Mouse (Mus musculus): ENCODE measurements at regions not wholly inside any gene's neighbourhood (a gene's known extent, or its start where the extent isn't known, plus 50 kb on each side); places are given as distances from the start of the nearest gene placed in this dataset.

GRCm38 (mm10) chr2:45747263-45748236 is 630.4 kb upstream of the Zeb2 start:
- no peak for DNase-seq

- no peak for DNase-seq
These were observed 629.4 kb upstream of the Zeb2 start for GRCm38 (mm10) chr2:45746606-45747005.

GRCm38 (mm10) chr2:45736278-45736677 is 619.1 kb upstream of the Zeb2 start:
- DNase-seq: no peak

GRCm38 (mm10) chr2:45713997-45714396 is 596.8 kb upstream of the Zeb2 start:
- DNase-seq: no peak

- no peak for DNase-seq
These were observed 589.8 kb upstream of the Zeb2 start for GRCm38 (mm10) chr2:45707026-45707425.

DNA sequence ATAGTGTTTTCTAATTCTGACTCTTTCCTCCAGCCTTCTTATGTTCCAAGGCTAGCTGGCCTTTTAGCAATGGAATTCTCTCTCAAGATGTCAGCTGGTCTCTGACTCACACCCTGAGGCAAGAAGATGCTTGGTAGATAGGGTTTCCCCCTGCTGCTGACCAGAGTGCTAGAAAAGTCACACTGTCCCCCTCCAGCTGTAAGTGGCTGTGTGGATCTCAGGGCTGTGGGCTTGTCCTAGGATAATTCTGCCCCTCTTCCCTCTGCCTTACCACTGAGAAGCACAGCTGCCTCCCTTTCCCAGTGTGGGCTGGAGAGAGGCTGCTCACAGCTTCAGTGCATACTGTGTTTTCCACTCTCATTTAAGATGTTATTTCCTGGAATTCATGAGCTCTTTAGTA is 585.3 kb upstream of the Zeb2 start:
- DNase-seq: no peak

GRCm38 (mm10) chr2:45700578-45700977 is 583.4 kb upstream of the Zeb2 start:
- DNase-seq: no peak

DNA sequence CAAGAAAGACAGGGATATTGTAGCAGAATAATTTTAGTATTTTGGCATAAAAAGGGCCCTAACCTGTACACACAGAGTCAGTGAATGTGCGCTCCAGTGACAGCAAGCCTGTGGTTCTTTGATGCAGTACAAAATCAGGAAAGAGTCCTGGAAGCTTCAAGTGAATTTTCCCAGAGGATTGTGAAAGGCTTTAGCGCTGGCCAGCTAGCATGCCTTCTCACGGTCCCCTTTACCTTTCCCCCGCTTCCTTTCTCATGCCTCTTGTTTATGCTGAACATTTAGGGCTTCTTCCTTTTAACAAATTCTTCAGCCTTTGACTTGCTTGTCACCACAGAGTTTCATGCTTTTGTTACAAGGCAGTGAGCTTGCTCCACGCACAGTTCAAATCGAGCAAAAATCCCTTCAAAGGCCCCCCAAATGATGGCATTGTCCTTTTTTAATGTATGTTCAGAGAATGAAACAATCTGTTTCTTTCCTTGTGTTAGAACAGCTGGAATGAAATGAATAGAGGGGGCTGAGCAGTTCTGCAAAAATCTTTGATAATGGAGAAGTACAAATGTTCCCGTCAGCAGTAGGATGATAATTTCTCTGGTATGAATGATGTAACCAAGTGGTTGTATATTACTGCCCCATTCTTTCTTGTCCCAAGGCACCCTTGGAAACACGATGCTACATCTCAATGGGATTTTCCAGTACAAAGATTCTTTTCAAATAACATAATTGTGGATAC is 576.3 kb upstream of the Zeb2 start:
- no peak for DNase-seq

- DNase-seq: no peak
These were observed 575.6 kb upstream of the Zeb2 start for GRCm38 (mm10) chr2:45692819-45693218.

DNA sequence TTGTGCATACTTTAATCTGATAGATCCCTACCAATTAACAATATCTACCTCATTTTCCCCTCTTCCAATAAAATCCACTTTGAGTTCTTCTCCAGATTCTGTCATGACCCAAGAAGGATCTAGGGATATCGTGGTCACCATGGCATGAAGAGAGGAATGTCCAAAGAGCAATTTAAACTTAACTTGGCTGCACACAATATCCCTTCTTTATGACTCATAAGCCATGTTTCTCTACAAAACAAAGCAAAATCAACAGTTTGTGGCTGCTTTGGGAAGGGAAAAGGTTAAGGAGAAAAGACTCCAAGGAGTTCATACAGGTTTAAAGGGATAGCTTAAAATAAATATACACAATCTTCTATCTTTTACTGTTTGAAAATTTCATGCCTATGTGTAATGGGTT is 571.8 kb upstream of the Zeb2 start:
- DNase-seq: no peak

DNA sequence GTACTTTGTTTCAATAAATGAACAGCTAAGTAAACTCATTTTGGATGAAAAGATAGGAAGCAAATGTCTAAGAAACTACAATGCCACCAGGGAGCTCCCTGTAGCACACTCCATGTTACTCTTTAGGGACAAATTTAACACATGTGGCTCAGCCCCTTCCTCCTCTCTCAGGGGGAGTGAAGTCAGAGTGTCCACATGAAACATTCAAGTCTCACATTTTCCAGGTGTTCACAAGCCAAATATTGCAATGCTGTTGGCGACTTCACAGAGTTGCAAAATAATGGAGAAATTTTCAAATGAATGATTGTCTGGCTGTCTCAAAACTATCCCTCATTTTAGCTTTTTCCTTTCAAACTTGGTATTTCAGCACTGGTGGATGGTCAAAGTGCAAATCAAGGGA is 564.1 kb upstream of the Zeb2 start:
- DNase-seq: no peak

GRCm38 (mm10) chr2:45679101-45679895 is 562.1 kb upstream of the Zeb2 start:
- no peak for DNase-seq

DNA sequence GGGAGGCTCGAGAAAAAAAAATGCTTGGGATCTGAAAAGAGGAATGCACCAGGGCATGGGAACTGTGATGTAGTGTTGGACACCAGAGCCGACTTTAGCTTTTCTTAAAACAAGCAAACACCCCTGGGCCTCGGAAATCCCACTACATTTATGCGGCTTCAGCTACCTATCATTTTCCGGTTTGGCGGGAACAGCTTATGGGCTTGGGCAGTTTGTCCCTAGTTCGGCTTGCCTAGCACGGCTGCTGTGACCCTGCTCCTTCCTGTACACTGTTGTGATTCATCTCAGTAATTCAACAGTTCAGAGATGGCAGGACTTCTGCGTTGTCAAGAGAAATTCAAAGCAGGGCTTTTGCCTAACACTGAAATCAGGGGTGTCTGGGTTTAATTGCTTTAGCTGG is 561.5 kb upstream of the Zeb2 start:
- DNase-seq: no peak

- no peak for DNase-seq
These were observed 558.6 kb upstream of the Zeb2 start for GRCm38 (mm10) chr2:45675776-45676175.

DNA sequence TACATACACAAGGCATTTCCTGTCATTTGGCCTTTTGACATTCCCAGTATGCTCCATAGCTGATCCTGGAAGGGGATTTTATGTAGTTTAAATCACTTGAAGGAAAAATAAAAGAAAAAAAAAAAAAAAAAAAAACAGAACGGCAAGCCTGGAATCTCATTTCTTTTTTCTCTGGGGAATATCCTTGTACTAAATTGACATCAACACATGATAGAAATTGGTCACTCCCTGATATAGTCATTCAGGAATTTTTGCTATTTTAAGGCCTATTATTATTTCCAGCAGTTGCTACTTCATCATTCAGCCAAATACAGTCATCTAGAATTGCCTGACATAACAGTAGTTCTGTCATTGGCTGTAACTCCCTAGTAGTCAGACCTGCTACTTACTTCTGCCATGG is 538.8 kb upstream of the Zeb2 start:
- DNase-seq: no peak

- DNase-seq: no peak
These were observed 537.5 kb upstream of the Zeb2 start for GRCm38 (mm10) chr2:45654693-45655092.

DNA sequence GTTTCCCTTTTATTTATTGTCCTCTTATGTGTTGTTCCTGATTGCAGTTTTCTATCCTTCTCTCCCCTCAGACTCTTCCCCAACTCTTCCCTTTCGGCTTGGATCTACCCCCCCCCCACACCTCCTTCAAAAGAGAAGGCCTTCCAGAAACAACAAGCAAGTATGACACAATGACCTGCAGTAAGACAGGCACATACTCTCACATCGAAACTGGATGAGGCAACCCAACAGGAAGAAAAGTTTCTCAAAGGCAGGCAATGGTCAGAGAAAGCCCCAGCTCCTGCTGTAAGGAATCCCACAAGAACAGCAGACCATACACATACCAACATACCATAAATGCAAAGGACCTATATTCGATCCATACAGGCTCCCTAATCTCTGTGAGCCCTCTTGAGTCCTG is 535.8 kb upstream of the Zeb2 start:
- no peak for DNase-seq

DNA sequence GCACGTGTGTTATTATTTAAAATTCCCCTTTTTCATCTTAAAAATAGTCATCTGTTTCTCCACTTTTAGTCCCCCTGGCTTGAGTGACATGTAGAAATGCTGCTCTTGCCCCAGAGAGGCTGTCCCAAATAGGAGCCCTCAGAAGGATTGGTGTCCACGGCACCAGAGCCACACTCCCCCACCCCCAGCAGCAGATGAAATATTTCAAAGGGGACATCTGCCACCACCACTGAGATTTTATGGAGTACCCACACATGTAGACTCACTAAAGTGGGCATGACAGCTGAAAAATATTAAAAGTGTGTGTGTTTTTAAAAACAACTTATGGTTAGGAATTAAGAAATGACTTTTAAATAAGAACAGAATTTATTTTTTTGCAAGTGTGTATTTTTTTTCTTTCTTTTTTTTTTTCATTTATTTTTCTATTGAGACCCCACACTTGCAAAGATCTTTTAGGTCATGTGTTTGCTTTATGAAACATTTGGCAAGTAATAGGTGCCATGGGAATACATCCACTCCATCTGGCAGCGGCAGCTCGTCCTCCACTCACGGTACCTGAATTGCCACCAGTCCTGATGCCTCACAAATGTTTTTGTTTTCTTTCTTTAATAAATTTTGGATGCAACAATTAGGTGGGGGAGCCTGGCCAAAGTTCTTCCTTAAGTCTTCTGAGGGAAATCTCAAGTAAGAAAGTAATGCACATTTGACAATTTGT is 533.2 kb upstream of the Zeb2 start:
- DNase-seq: no peak

DNA sequence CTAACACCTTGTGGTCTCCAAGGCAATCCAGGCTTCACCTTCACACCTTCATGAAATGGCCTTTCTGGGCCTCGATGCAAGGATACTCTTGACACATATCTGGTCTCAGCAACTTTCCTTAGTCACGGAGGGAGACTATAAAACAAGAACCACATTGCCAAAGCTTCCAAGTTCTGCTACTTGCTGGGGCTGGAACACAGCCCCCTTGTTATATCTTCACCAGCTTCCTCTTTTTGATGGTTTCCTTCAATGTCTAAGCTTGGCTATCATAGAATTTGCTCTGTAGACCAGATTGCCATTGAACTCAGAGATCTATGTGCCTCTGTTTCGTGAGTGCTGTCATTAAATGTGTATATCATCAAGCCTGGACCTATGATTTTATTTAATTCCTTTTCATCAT is 530.7 kb upstream of the Zeb2 start:
- DNase-seq: no peak

GRCm38 (mm10) chr2:45630081-45630480 is 512.9 kb upstream of the Zeb2 start:
- no peak for DNase-seq

- no peak for DNase-seq
These were observed 512.4 kb upstream of the Zeb2 start for GRCm38 (mm10) chr2:45629616-45630015.

DNA sequence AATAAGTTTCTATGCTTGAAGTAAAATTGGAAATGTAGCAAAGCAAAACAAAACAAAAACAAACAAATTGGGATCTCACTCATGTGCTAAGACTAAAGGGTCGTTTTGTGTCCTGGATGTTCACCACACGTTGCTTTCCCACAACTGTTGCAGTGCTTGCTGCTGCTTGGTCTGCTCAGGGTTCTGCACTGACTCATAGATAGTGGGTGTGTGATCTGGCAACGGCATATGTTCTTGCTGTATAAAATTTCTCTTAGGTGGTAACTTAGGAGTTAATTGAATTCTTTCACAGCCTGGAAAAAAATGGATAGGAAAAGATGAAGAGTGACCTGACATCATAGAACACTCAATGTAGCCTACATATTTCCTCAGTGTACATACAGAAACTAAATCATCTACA is 505.9 kb upstream of the Zeb2 start:
- no peak for DNase-seq
